Mouse (Mus musculus) embryonic facial prominence, embryonic 14.5 days (tissue): ENCODE measurements around the gene Calcoco1. TPM values are rescaled to one million over a fixed set of nuclear protein-coding genes. Genes with fewer than 3 reads are reported as not detected.

Source experiments
- microRNA counts: library from miRNA; unstranded; fragments of <30 nt; microRNA quantifications from one replicate; lab custom pipeline; 2017
- microRNA-seq: library from miRNA; unstranded; fragments of <30 nt; microRNA quantifications from one replicate; pipeline ENCODE4, GENCODE M21; 2016; ENCODE audit warnings: borderline number of aligned reads
- polyA plus RNA-seq: library from polyadenylated mRNA; unstranded; fragments of >200 nt; fragmentation: Nextera tagmentation; extraction: Ambion mirVana; gene quantifications from 2 replicates; pipeline ENCODE4 v1.2.1, GENCODE M21; 2014

Calcoco1 gene
- polyA plus RNA-seq, 1 experiment from 2014 or later = 51.1 TPM

MicroRNAs within 50 kb of the gene (microRNA counts, 519-probe panel; counts per million panel counts)
- microRNA mmu-miR-688 (lab: Ali Mortazavi, UCI) = 2,203 counts per million, percentile 30 among the panel's probes with 10 or more counts

Small RNA genes lying within 50 kb of the gene (microRNA-seq; reads per million reads assigned to microRNA genes)
- not detected for gene Mir688

Other genes with a start within 250 kb of the Calcoco1 start
- 3.2 and 5.2 TPM in 2 replicates for gene Gm10337, start 218.5 kb downstream of the Calcoco1 start, polyA plus RNA-seq
- 13.0 and 15.8 TPM in 2 replicates for gene Map3k12, start 205.1 kb downstream of the Calcoco1 start, polyA plus RNA-seq
- 68.5 and 79.0 TPM in 2 replicates for gene Tarbp2, start 204.0 kb downstream of the Calcoco1 start, polyA plus RNA-seq
- gene Npff, start 197.2 kb downstream of the Calcoco1 start, polyA plus RNA-seq = 2.0 and 2.2 TPM in 2 replicates
- not detected in 2 replicates for gene Gm28047, start 97.1 kb downstream of the Calcoco1 start, polyA plus RNA-seq
- gene Atf7, start 96.7 kb downstream of the Calcoco1 start, polyA plus RNA-seq = 43.0 and 43.8 TPM in 2 replicates
- 82.9 and 94.1 TPM in 2 replicates for gene Atp5g2, start 49.8 kb downstream of the Calcoco1 start, polyA plus RNA-seq
- 0.89 and 1.1 TPM in 2 replicates for gene Hoxc13, start 198.9 kb upstream of the Calcoco1 start, polyA plus RNA-seq
- not detected in 2 replicates for gene Hoxc12, start 214.6 kb upstream of the Calcoco1 start, polyA plus RNA-seq
- gene Hoxc11, start 232.2 kb upstream of the Calcoco1 start, polyA plus RNA-seq = not detected in 2 replicates
- gene Hoxc10, start 244.6 kb upstream of the Calcoco1 start, polyA plus RNA-seq = not detected in 2 replicates
- 0.96 and 2.8 TPM in 2 replicates for gene Hoxc5, start 245.3 kb upstream of the Calcoco1 start, polyA plus RNA-seq